Mouse (Mus musculus): Measurements from ENCODE around the gene Sae1. TPM values are rescaled to one million over a fixed set of nuclear protein-coding genes. Genes with fewer than 3 reads are reported as not detected.

Sae1 gene
- 246 and 259 TPM in 2 replicates for polyA plus RNA-seq (2015; fragmentation: Nextera tagmentation; extraction: Ambion mirVana)

DNA sequence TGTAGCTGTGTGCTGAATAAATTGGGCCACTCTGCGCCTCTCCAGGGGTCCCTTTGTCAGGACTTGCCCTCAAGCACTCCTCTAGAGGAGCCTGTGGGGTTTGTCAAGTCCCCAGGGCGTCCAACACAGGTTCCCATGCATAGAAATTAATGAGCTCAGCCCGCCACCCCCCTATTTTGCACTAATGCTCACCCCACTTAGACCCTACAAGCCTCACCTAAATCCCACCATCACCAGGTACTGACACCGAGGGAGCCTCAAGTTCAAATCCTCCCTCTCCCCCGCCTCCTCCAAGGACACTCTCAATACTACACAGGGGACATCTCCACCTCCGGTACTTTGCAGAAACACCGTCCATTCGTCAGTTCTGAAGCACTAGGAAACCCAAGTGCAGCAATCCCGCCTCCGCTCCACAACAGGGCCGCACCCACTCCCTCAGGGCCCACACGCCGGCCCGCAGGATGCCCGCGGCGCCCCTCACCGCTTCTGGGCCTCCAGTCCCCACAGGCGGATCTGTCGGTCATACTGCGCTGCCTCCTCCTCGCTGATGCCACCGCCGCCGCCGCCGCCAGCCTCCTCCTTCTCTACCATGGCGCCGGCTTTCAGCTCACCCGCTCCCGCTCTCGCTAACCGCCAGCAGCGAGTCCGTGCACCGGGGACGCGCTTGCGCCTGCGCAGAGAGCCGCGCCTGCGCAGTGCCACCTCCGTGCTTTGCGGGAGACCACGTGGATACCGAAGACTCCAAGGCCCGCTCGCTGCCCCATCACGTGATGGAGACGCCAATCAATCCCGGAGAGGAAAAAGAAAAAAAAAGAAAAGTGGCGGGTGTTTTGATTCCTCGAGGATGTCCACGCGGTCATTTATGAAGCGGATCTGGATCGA is at the start of gene Sae1:
TSS of gene Sae1 (minus strand) at position 647 of the 882 bp plus-strand sequence.
- peak; percentile 95 for DNase-seq (ENCODE audit: low spot score)

GRCm38 (mm10) chr7:16435088-16435487 is 47.5 kb upstream of the Sae1 start:
- no peak for DNase-seq (ENCODE audit: low spot score)

- no peak for DNase-seq (ENCODE audit: low spot score)
Measured at GRCm38 (mm10) chr7:16433352-16433971, 45.9 kb upstream of the Sae1 start.

- peak; percentile 37 for DNase-seq (ENCODE audit: low spot score)
Measured at GRCm38 (mm10) chr7:16426129-16426729, 38.6 kb upstream of the Sae1 start.

DNA sequence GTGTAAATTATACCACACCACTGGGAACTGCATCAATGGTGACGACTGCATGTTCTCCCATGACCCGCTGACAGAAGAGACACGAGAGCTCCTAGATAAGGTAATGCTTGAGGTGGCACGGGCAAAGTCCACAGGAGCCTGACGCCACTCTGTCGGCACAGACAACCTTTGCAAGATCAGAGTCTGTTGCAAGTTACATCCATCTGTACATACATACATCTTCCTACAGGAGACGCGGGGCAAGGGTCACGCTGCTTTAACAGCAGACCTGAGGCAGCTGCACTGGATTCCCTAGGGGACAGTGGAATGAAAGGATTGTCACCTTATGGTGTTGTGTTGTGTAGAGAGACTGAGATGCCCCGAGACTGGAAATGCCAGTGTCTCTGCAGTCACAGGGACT is 38.1 kb upstream of the Sae1 start:
- no peak for DNase-seq (ENCODE audit: low spot score)

- no peak for DNase-seq (ENCODE audit: low spot score)
Measured at GRCm38 (mm10) chr7:16423731-16424130, 36.1 kb upstream of the Sae1 start.

GRCm38 (mm10) chr7:16422222-16422856 is 34.7 kb upstream of the Sae1 start:
- DNase-seq (ENCODE audit: low spot score) = no peak

- no peak for DNase-seq (ENCODE audit: low spot score)
Measured at GRCm38 (mm10) chr7:16420493-16421118, 33.0 kb upstream of the Sae1 start.

DNA sequence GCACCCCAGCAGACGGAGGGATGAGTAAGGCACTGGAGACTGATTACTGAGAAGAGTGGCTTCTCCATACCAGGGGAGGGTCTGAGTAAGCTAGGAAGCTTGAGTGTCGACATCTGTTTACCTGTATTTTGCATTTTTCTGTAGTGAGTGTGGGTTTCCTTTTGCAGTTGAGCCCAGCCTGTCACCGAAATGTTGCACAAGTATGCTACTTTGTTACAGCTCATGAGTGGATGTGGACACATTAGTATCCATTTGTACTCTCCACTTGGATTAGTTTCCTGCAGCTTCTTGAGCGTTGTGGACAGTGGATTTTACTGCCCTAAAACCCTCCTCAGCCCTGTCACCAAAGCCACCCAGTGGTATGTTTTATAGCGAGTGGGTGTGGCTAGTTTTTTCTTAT is 31.1 kb upstream of the Sae1 start:
- no peak for DNase-seq (ENCODE audit: low spot score)

DNA sequence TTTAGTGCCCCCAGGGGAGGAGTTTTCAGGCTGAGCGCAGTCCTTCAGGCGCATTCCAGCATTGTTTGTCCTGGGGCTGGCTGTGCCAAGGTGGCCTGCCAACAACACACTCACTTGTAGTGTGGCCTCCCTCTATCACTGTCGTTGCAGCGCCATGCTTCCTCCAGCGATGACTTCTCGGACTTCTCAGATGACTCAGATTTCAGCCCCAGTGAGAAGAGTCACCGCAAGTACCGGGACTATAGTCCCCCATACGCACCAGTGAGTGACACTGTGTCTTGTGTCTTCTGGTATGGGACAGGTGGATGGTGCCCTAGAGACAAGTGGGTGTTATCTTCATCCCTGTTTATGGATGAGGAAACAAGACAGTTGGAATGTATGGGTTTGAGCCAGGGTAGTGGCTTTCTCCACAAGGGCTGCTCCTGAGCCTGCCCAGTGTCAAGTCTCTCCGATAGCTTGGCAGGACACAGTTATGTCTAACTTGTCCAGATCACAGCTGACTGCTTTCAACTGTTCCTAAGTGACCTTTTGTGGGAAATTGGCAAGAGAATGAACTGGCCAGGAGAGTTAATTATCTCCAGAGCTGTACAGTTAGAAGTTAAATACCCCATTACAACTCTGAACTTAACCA is 29.6 kb upstream of the Sae1 start:
- no peak for DNase-seq (ENCODE audit: low spot score)

GRCm38 (mm10) chr7:16415426-16415825 is 27.8 kb upstream of the Sae1 start:
- DNase-seq (ENCODE audit: low spot score) = no peak

DNA sequence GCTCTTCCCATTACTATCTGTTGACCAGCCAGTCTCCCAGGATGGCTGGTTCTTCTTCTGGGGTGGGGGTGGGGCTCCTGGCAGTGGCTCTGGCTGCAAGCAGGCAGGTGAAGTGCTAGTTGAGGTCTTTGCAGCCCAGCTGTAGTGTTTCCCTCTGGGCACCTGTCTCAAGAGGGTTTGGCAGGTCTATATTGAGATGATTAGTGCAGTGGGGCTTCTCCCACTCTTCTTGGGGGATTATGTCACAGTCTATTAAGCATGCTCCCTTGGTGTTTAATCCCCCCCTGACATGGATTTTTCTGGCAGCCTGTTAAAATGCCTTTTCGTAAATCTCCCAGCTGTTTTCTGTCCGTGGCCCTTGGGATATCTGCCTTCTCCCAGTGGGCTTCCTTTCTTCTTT is 25.3 kb upstream of the Sae1 start:
- no peak for DNase-seq (ENCODE audit: low spot score)

DNA sequence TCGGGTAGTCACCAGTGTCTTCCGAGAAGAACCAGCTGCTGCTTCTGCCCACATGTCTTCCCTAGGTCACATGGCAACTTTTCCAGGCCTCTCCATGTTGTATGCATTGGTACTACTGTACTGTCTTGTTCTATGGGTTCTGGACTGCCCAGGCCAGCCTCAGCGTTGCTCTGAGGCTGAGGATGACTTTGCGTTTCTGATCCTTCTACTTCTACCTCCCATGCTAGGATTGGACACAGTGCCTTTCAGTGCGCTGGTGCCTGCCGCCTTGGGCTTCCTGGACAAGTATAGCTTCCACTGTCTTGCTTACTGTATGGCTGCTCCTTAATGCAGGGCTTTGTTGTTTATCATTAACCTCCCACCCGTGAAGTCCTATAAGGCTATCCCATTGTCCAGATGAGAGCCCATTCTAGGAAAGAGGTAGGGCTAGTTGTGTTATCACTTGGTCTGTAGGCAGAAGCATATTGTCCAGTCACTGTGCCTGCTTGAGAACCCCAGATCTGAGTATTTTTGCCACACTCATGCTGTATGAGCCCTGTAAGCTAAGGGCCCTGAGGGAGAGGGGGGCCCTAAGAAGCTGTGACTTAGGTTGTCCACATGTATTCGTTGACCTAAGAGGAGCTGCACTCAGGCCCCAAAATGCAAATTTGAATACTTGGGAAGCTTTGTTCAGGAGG is 24.8 kb upstream of the Sae1 start:
- DNase-seq (ENCODE audit: low spot score) = no peak

DNA sequence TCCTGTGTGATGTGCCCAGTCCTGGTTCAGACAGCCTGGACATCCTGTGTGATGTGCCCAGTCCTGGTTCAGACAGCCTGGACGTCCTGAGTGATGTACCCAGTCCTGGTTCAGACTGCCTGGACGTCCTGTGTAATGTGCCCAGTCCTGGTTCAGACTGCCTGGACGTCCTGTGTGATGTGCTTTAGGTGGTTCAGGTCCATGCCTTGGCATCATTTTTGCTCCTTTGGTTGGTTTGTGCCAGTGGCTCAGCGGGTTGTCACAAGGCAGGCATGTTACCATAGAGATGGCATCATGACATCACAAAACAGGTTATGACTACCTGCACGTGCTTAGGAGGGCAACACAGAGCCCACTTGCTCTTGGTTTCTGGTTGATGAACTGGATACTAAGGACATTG is 23.5 kb upstream of the Sae1 start:
- DNase-seq (ENCODE audit: low spot score) = no peak

- DNase-seq (ENCODE audit: low spot score) = no peak
Measured at GRCm38 (mm10) chr7:16406978-16407377, 19.4 kb upstream of the Sae1 start.

DNA sequence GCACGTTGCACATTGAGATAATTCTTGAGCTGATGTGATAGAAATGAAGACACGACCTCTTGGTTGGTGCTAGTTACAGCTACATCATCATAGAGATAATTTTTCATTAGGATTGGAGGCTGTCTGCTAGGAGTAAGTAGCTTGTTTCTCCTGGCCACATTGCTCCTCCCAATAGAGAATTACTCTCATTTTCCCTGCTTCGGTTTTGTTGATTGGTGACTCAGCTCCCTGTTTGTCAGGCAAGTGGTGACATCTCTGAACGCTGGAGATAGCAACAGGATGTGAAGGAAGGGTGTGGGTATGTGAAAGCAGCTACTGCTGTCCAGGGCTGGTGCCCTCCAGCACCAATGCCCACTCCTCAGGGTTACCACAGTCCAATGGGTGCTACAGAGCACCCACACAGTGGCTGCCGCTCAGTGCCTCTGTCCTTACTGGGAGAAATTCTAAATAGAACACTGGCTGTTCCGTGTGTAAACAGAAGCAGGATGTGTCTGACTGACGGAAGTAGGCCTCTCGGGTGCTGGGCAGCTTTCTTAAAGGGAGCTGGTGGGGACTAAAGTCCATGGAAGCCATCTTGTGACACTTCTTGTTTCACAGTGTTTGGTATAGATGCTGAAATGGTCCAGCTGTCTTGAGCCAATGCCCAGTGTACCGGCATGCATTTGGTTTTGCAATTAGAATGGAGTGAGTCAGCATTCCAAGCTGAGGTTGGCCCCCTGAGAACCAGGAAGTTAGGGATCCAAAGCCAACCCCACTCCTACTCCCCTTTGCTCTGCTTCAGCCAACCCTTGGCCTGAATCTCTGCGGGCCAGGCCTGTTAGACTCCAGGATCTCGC is 18.1 kb upstream of the Sae1 start:
- DNase-seq (ENCODE audit: low spot score) = peak; percentile 78

GRCm38 (mm10) chr7:16405073-16405455 is 17.5 kb upstream of the Sae1 start:
- peak; percentile 60 for DNase-seq (ENCODE audit: low spot score)

- no peak for DNase-seq (ENCODE audit: low spot score)
Measured at GRCm38 (mm10) chr7:16404315-16405072, 16.9 kb upstream of the Sae1 start.

Data from thymus, postnatal 0 days (tissue).